Mouse (Mus musculus) monocyte, adult 5-6 weeks (primary cell): ENCODE measurements around the gene Borcs6. TPM values are rescaled to one million over a fixed set of nuclear protein-coding genes. Genes with fewer than 3 reads are reported as not detected.
A peak's percentile ranks its signal among the peaks of the same experiment; 100 is the strongest.
"Not testable (repeated sequence)": the region's sequence is repeated elsewhere in the genome, so short reads cannot be mapped to it uniquely, and the experiment has no call there.

Experiments
- ATAC-seq: fragments of 153-309, 156-312 bp; replicated peaks from 2 replicates; pipeline ENCODE4 v1.8.0; 2017; ENCODE audit warnings: mild to moderate bottlenecking; ENCODE audit not compliant: low TSS enrichment, insufficient number of reproducible peaks, severe bottlenecking, poor library complexity, low FRiP score
- total RNA-seq: library from RNA; stranded (forward); fragments of 200-1000, 200-491, 200-594 nt; gene quantifications from 3 replicates; pipeline ENCODE4 v1.2.3, GENCODE M21; 2017

Gene Borcs6
- total RNA-seq, 1 experiment from 2014 or later, result 12.4 TPM

GRCm38 (mm10) chr11:69078805-69079438 is 19.4 kb downstream of the Borcs6 start:
- peak; percentile 94 for ATAC-seq

- no peak for ATAC-seq
Observed at GRCm38 (mm10) chr11:69080102-69080854, 20.8 kb downstream of the Borcs6 start.

GRCm38 (mm10) chr11:69080855-69081222 is 21.3 kb downstream of the Borcs6 start:
- no peak for ATAC-seq

GRCm38 (mm10) chr11:69081613-69082012 is 22.1 kb downstream of the Borcs6 start:
- no peak for ATAC-seq

- ATAC-seq, result no peak
Observed at GRCm38 (mm10) chr11:69085608-69086007, 26.1 kb downstream of the Borcs6 start.

GRCm38 (mm10) chr11:69086390-69086789 is 26.9 kb downstream of the Borcs6 start:
- no peak for ATAC-seq

GRCm38 (mm10) chr11:69087082-69087481 is 27.6 kb downstream of the Borcs6 start:
- ATAC-seq, result no peak

- ATAC-seq, result no peak
Observed at GRCm38 (mm10) chr11:69087597-69087996, 28.1 kb downstream of the Borcs6 start.

GRCm38 (mm10) chr11:69088103-69088855 is 28.8 kb downstream of the Borcs6 start, which contains the start of gene Vamp2:
Gene Vamp2, plus strand, starts transcription at chr11:69088490.
- ATAC-seq, result 0 out of 2 replicates have a peak, but pooled peaks have one; percentile 23

GRCm38 (mm10) chr11:69088856-69089615 is 29.5 kb downstream of the Borcs6 start:
- ATAC-seq, result no peak

- no peak for ATAC-seq
Observed at GRCm38 (mm10) chr11:69089616-69090290, 30.2 kb downstream of the Borcs6 start.

GRCm38 (mm10) chr11:69090367-69090766 is 30.9 kb downstream of the Borcs6 start:
- ATAC-seq, result no peak

- ATAC-seq, result no peak
Observed at GRCm38 (mm10) chr11:69091566-69092385, 32.3 kb downstream of the Borcs6 start.

GRCm38 (mm10) chr11:69092386-69092751 is 32.9 kb downstream of the Borcs6 start:
- no peak for ATAC-seq

GRCm38 (mm10) chr11:69092871-69093270 is 33.4 kb downstream of the Borcs6 start:
- 0 out of 2 replicates have a peak, but pooled peaks have one; percentile 1 for ATAC-seq

- not testable (repeated sequence) for ATAC-seq
Observed at GRCm38 (mm10) chr11:69093856-69094255, 34.3 kb downstream of the Borcs6 start.

- ATAC-seq, result peak; percentile 50
Observed at GRCm38 (mm10) chr11:69094697-69095429, 35.3 kb downstream of the Borcs6 start, which contains the start of gene Per1. Gene Per1, plus strand, starts transcription at chr11:69095217.
